Mouse (Mus musculus) E14TG2a.4 (cell line): ENCODE results near the gene Tex2.

Experiments used
- CTCF ChIP-seq: conservative IDR thresholded peaks from 2 replicates; pipeline ENCODE4 v1.5.1; 2014; ENCODE audit warnings: low read length
- NANOG ChIP-seq: IDR thresholded peaks from 2 replicates; pipeline ENCODE4 v1.6.1; 2014; ENCODE audit warnings: borderline replicate concordance, low read length, mixed read lengths
- POU5F1 ChIP-seq: IDR thresholded peaks from 2 replicates; pipeline ENCODE4 v1.6.1; 2014; ENCODE audit warnings: low read length, borderline replicate concordance

DNA sequence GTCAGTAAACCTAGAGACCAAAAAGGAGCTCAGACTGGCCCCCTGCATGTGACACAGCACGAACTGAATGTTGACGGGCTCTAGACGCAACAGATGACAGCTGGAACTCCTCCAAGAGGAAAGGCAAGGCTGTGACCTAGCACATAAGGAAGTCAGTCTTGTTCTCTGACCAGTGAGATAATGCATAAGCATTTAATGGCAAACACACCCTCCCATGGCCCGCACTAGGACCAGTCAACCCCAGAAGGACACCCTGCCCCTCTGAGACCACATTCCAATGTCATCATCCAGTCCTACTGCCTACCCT is 1.1 kb upstream of the Tex2 start:
- no peak for TF ChIP-seq CTCF
- TF ChIP-seq POU5F1 = no peak
- no peak for TF ChIP-seq NANOG
